In genomic region chr5:92505402-92505865, GRCm38 (mm10) we compare ENCODE assay signal across 8 mouse cellular contexts. TPM values are rescaled to one million over a fixed set of nuclear protein-coding genes. Genes with fewer than 3 reads are reported as not detected.
DNase-seq lines count a peak whose midpoint lies in the region; ATAC-seq and TF ChIP-seq lines count a peak whose summit lies in the region.

No protein-coding gene starts in this region.

- peak; percentile 84 for DNase-seq in ES-CJ7 (ENCODE audit: low read depth, low spot score)
- peak; percentile 97 for DNase-seq in cerebellum, adult 11 months
- peak; percentile 97 for DNase-seq in heart, postnatal 36 days
- DNase-seq in layer of hippocampus, adult 2 months (ENCODE audit: low spot score in 2 of 2), result peak; percentile 97
- peak; percentile 98 for DNase-seq in lung, embryonic 14.5 days
- peak; percentile 89 for DNase-seq in thymus, adult 2 months

- no peaks in the 10 kb centered on the region for H3K9me3 ChIP-seq in forebrain, embryonic 15.5 days
- no peaks in the 10 kb centered on the region for H3K9me3 ChIP-seq in lung, embryonic 14.5 days (ENCODE audit: low read depth, low read length)

- H3K9ac ChIP-seq in forebrain, embryonic 15.5 days (replicated peaks), result peak overlapping the region; percentile 93
- H3K9ac ChIP-seq in lung, embryonic 14.5 days, result peak overlapping the region; percentile 88

- under 1% methylated on average over 48 of the region's 48 CpGs for WGBS in forebrain, embryonic 15.5 days
- under 1% methylated on average over 46 of the region's 48 CpGs for WGBS in lung, embryonic 14.5 days
- under 1% methylated on average over 48 of the region's 48 CpGs for WGBS in olfactory bulb, adult 2 months
- under 1% methylated on average over 48 of the region's 48 CpGs for WGBS in thymus, adult 2 months

- peak; percentile 97 for ATAC-seq in forebrain, embryonic 15.5 days (replicated peaks)
- ATAC-seq in lung, embryonic 14.5 days (ENCODE audit: insufficient read depth), result peak; percentile 98

- peak overlapping the region; percentile 99 for H3K27ac ChIP-seq in forebrain, embryonic 15.5 days (replicated peaks)
- H3K27ac ChIP-seq in layer of hippocampus, adult 2 months, result peak overlapping the region; percentile 99
- peak overlapping the region; percentile 98 for H3K27ac ChIP-seq in lung, embryonic 14.5 days (ENCODE audit: low read depth)
- peak overlapping the region; percentile 86 for H3K27ac ChIP-seq in olfactory bulb, adult 2 months (ENCODE audit: insufficient read depth, low read depth, low read length)
- peak overlapping the region; percentile 87 for H3K27ac ChIP-seq in thymus, adult 2 months (ENCODE audit: control insufficient read depth, insufficient read depth, low read length)

- TF ChIP-seq CTCF in layer of hippocampus, adult 2 months (conservative IDR thresholded peaks at IDR 0.05), result peak; percentile 91
- peak; percentile 79 for TF ChIP-seq CTCF in lung, embryonic 14.5 days (IDR thresholded peaks at IDR 0.05; ENCODE audit: low read depth)
- peak; percentile 62 for TF ChIP-seq CTCF in olfactory bulb, adult 2 months (IDR thresholded peaks at IDR 0.05; ENCODE audit: insufficient read depth, low read depth, low read length)
- TF ChIP-seq CTCF in thymus, adult 2 months (IDR thresholded peaks at IDR 0.05; ENCODE audit: borderline replicate concordance, control insufficient read depth, extremely low read depth, insufficient read depth, low read length, poor library complexity), result peak; percentile 75

- peak overlapping the region; percentile 79 for H3K4me3 ChIP-seq in forebrain, embryonic 15.5 days
- H3K4me3 ChIP-seq in layer of hippocampus, adult 2 months, result peak overlapping the region; percentile 88
- peak overlapping the region; percentile 88 for H3K4me3 ChIP-seq in lung, embryonic 14.5 days (ENCODE audit: low read depth, low read length)
- peak overlapping the region; percentile 87 for H3K4me3 ChIP-seq in olfactory bulb, adult 2 months (ENCODE audit: insufficient read depth, low read depth, low read length)
- H3K4me3 ChIP-seq in thymus, adult 2 months (ENCODE audit: control insufficient read depth, insufficient read depth, low read length), result peak overlapping the region; percentile 92

- H3K36me3 ChIP-seq in forebrain, embryonic 15.5 days, result no peaks in the 10 kb centered on the region
- no peaks in the 10 kb centered on the region for H3K36me3 ChIP-seq in lung, embryonic 14.5 days (ENCODE audit: insufficient read depth)
- H3K36me3 ChIP-seq in thymus, adult 2 months (ENCODE audit: control insufficient read depth, insufficient read depth, low read length), result no peaks in the 10 kb centered on the region

- H3K4me1 ChIP-seq in forebrain, embryonic 15.5 days, result peaks cover 27% of the 10 kb centered on the region
- peaks cover 6% of the 10 kb centered on the region for H3K4me1 ChIP-seq in lung, embryonic 14.5 days (ENCODE audit: insufficient read depth)
- H3K4me1 ChIP-seq in olfactory bulb, adult 2 months (ENCODE audit: control insufficient read depth, insufficient read depth, low read length), result peaks cover 15% of the 10 kb centered on the region
- peaks cover 22% of the 10 kb centered on the region for H3K4me1 ChIP-seq in thymus, adult 2 months (replicated peaks; ENCODE audit: control insufficient read depth, insufficient read depth, low read length)

- peak; percentile 89; the same call in 1 of the 2 replicates for TF ChIP-seq POLR2A in olfactory bulb, adult 2 months (IDR thresholded peaks at IDR 0.05; ENCODE audit: insufficient read depth, low read depth, low read length)
- peak; percentile 87 for TF ChIP-seq POLR2A in thymus, adult 2 months (IDR thresholded peaks at IDR 0.05; ENCODE audit: control insufficient read depth, extremely low read depth, insufficient read depth, low read length, poor library complexity)

- intact Hi-C loops in heart, postnatal 36 days (cut with DNase I), result loop anchor here (2.0 to 10.0 kb wide), 7 partner anchors 17 to 589 kb away; partner anchors contain the start of genes Nup54, Sdad1 and Sept11

- H3K27me3 ChIP-seq in forebrain, embryonic 15.5 days, result no peaks in the 10 kb centered on the region
- H3K27me3 ChIP-seq in lung, embryonic 14.5 days (ENCODE audit: insufficient read depth, low read length), result no peaks in the 10 kb centered on the region
- no peaks in the 10 kb centered on the region for H3K27me3 ChIP-seq in thymus, adult 2 months (ENCODE audit: control insufficient read depth, insufficient read depth, low read length)

- peak overlapping the region; percentile 64 for H3K4me2 ChIP-seq in forebrain, embryonic 15.5 days (replicated peaks)
- peak overlapping the region; percentile 78 for H3K4me2 ChIP-seq in lung, embryonic 14.5 days

RNA-seq across cellular contexts. Expression of gene Scarb2, which starts 1.2 kb away (rescaled TPM):
- polyA plus RNA-seq in forebrain, embryonic 15.5 days (2015; fragmentation: Nextera tagmentation; extraction: Ambion mirVana), result 23.4 and 24.6 TPM in 2 replicates
- total RNA-seq in heart, postnatal 36 days (2021), result 10 to 100 TPM; 80.3 to 91.1 TPM
- total RNA-seq in layer of hippocampus, adult 2 months (2021), result 10 to 100 TPM; 88.9 to 89.8 TPM
- 9.5 and 10.7 TPM in 2 replicates for polyA plus RNA-seq in lung, embryonic 14.5 days (2014; fragmentation: Nextera tagmentation; extraction: Ambion mirVana)
- polyA plus RNA-seq in olfactory bulb, adult 2 months (2012; ENCODE audit: insufficient read depth, insufficient read length, low replicate concordance, missing spikeins), result 78.7 and 130 TPM in 2 replicates
- 40.2 and 40.9 TPM in 2 replicates for polyA plus RNA-seq in thymus, adult 2 months (2012; rRNA removed)

RNA-seq across cellular contexts. Expression of gene Fam47e, which starts 49.4 kb away (rescaled TPM):
- 0.42 and 0.69 TPM in 2 replicates for polyA plus RNA-seq in forebrain, embryonic 15.5 days (2015; fragmentation: Nextera tagmentation; extraction: Ambion mirVana)
- total RNA-seq in heart, postnatal 36 days (2021), result not detected
- total RNA-seq in layer of hippocampus, adult 2 months (2021), result under 1 TPM in 1 of 2 experiments, not detected in 1; 0.51 TPM
- polyA plus RNA-seq in lung, embryonic 14.5 days (2014; fragmentation: Nextera tagmentation; extraction: Ambion mirVana), result 0.18 TPM in 1 of 2 replicates, not detected in the other
- not detected in 2 replicates for polyA plus RNA-seq in olfactory bulb, adult 2 months (2012; ENCODE audit: insufficient read depth, insufficient read length, low replicate concordance, missing spikeins)
- polyA plus RNA-seq in thymus, adult 2 months (2012; rRNA removed), result not detected in 2 replicates

Comparison
In these comparisons a context has a peak if more than half of its experiments do, and no peak if none do; other contexts are left out.
1. Peak in every context shown above with its lines: DNase-seq, ATAC-seq, H3K4me3 ChIP-seq and H3K27ac ChIP-seq.